Mouse (Mus musculus): ENCODE data around the gene Galnt6.
"Not testable (repeated sequence)": the region's sequence is repeated elsewhere in the genome, so short reads cannot be mapped to it uniquely, and the experiment has no call there.

Galnt6 gene
- long read RNA-seq, experiment 1, partial matches to known transcripts: 0 of 1 reads
- long read RNA-seq, experiment 1, other reads (novel, unspliced or antisense): 0 of 1 reads
- long read RNA-seq, experiment 2, partial matches to known transcripts: 2 of 2 reads
- long read RNA-seq, experiment 2, other reads (novel, unspliced or antisense): 0 of 2 reads

- intact Hi-C loops (cut with DNase I): no loop called here
Observed at GRCm38 (mm10) chr15:100729281-100729985, at the start of gene Galnt6. Gene Galnt6, minus strand, starts transcription at chr15:100729376.

- intact Hi-C loops (cut with DNase I): no loop called here
Observed at GRCm38 (mm10) chr15:100777020-100778016, 48.1 kb upstream of the Galnt6 start.

- intact Hi-C loops (cut with DNase I): no loop called here
Observed at GRCm38 (mm10) chr15:100776424-100776823, 47.2 kb upstream of the Galnt6 start.

GRCm38 (mm10) chr15:100775189-100776166, 46.3 kb upstream of the Galnt6 start:
- intact Hi-C loops (cut with DNase I): no loop called here

GRCm38 (mm10) chr15:100773859-100774258, 44.7 kb upstream of the Galnt6 start:
- intact Hi-C loops (cut with DNase I): not testable (repeated sequence)

- intact Hi-C loops (cut with DNase I): no loop called here
Observed at GRCm38 (mm10) chr15:100772685-100773084, 43.5 kb upstream of the Galnt6 start.

GRCm38 (mm10) chr15:100770338-100770737, 41.2 kb upstream of the Galnt6 start:
- intact Hi-C loops (cut with DNase I): no loop called here

GRCm38 (mm10) chr15:100769023-100769422, 39.8 kb upstream of the Galnt6 start:
- intact Hi-C loops (cut with DNase I): not testable (repeated sequence)

GRCm38 (mm10) chr15:100767851-100768250, 38.7 kb upstream of the Galnt6 start:
- intact Hi-C loops (cut with DNase I): no loop called here

- intact Hi-C loops (cut with DNase I): no loop called here
Observed at GRCm38 (mm10) chr15:100766826-100767225, 37.6 kb upstream of the Galnt6 start.

GRCm38 (mm10) chr15:100764163-100764951, 35.2 kb upstream of the Galnt6 start:
- intact Hi-C loops (cut with DNase I): no loop called here

GRCm38 (mm10) chr15:100762649-100763048, 33.5 kb upstream of the Galnt6 start:
- intact Hi-C loops (cut with DNase I): no loop called here

GRCm38 (mm10) chr15:100761419-100762185, 32.4 kb upstream of the Galnt6 start, which contains the start of gene Slc4a8:
Gene Slc4a8, plus strand, starts transcription at chr15:100761747.
- intact Hi-C loops (cut with DNase I): no loop called here

GRCm38 (mm10) chr15:100761036-100761418, 31.9 kb upstream of the Galnt6 start:
- intact Hi-C loops (cut with DNase I): no loop called here

- intact Hi-C loops (cut with DNase I): loop anchor here (5.0 kb wide), 2 partner anchors 63 to 288 kb away; partner anchors contain the start of gene Gm47841
Observed at GRCm38 (mm10) chr15:100759286-100759685, 30.1 kb upstream of the Galnt6 start.

- intact Hi-C loops (cut with DNase I): loop anchor here (2.0 to 5.0 kb wide), 3 partner anchors 65 to 290 kb away; partner anchors contain the start of gene Gm47841
Observed at GRCm38 (mm10) chr15:100757527-100757978, 28.4 kb upstream of the Galnt6 start.

GRCm38 (mm10) chr15:100755881-100756624, 26.9 kb upstream of the Galnt6 start:
- intact Hi-C loops (cut with DNase I): loop anchor here (2.0 to 5.0 kb wide), 3 partner anchors 66 to 291 kb away; partner anchors contain the start of gene Gm47841

GRCm38 (mm10) chr15:100755498-100755859, 26.3 kb upstream of the Galnt6 start:
- intact Hi-C loops (cut with DNase I): loop anchor here (5.0 kb wide), 2 partner anchors 67 to 292 kb away; partner anchors contain the start of gene Gm47841
